Mouse (Mus musculus) erythroblast, embryonic 14.5 days (primary cell): ENCODE data around the gene Itpr3.

Source experiments
- GATA1 ChIP-seq: IDR thresholded peaks from 2 replicates; pipeline ENCODE4 v1.6.1; 2012; ENCODE audit warnings: low read length, inconsistent platforms, mixed read lengths
- TAL1 ChIP-seq: IDR thresholded peaks from 3 replicates; pipeline ENCODE4 v1.6.1; 2012; ENCODE audit warnings: low read length, inconsistent platforms, mixed read lengths

- TF ChIP-seq GATA1 (no peak), TAL1 (no peak)
These were observed 18.6 kb upstream of the Itpr3 start for GRCm38 (mm10) chr17:27038335-27039050.
